Mouse (Mus musculus) lung, embryonic 16.5 days (tissue): ENCODE results near the gene Cul5. TPM values are rescaled to one million over a fixed set of nuclear protein-coding genes. Genes with fewer than 3 reads are reported as not detected.
A peak's percentile ranks its signal among the peaks of the same experiment; 100 is the strongest.

ENCODE experiments used
- ATAC-seq: fragments of 200-750 bp; cut with Nextera tagmentation; 2 replicates; pipeline ENCODE4 v1.8.0; 2017; ENCODE audit warnings: low read depth, mild to moderate bottlenecking, moderate library complexity
- H3K27ac ChIP-seq: fragments of 300-500 bp; sonication (generic); 2 replicates; pipeline ENCODE4 v1.5.1; 2014; ENCODE audit warnings: mild to moderate bottlenecking, control low read depth, low read length
- H3K27me3 ChIP-seq: fragments of 300-500 bp; sonication (generic); 2 replicates; pipeline ENCODE4 v1.6.1; 2014; ENCODE audit warnings: low read depth, low read length, mixed read lengths; ENCODE audit not compliant: control insufficient read depth, insufficient read depth
- H3K36me3 ChIP-seq: fragments of 300-500 bp; sonication (generic); 2 replicates; pipeline ENCODE4 v1.6.1; 2014; ENCODE audit warnings: low read length; ENCODE audit not compliant: control insufficient read depth, insufficient read depth
- H3K4me1 ChIP-seq: fragments of 300-500 bp; sonication (generic); replicated peaks from 2 replicates; pipeline ENCODE4 v1.6.1; 2014; ENCODE audit warnings: low read length, mixed read lengths; ENCODE audit not compliant: control insufficient read depth, insufficient read depth
- H3K4me2 ChIP-seq: fragments of 300-500 bp; sonication (generic); 2 replicates; pipeline ENCODE4 v1.6.1; 2014; ENCODE audit warnings: low read depth, low read length, control low read depth
- H3K4me3 ChIP-seq: fragments of 300-500 bp; sonication (generic); 2 replicates; pipeline ENCODE4 v1.5.1; 2014; ENCODE audit warnings: mild to moderate bottlenecking, low read length, control low read depth
- H3K9ac ChIP-seq: fragments of 300-500 bp; sonication (generic); 2 replicates; pipeline ENCODE4 v1.6.1; 2014; ENCODE audit warnings: low read length, control low read depth
- H3K9me3 ChIP-seq: fragments of 300-500 bp; sonication (generic); 2 replicates; pipeline ENCODE4 v1.6.1; 2016; ENCODE audit warnings: low read length; ENCODE audit not compliant: control insufficient read depth
- WGBS: fragments of 180-500 bp; shearing (Covaris S2); extraction: QIAGEN DNeasy Blood & Tissue Kit; methylation state at CpG from one replicate; pipeline ENCODE4 v1.1.7; 2014; 5-methylcytosine and 5-hydroxymethylcytosine counted together
- polyA plus RNA-seq: library from polyadenylated mRNA; unstranded; fragments of >200 nt; fragmentation: Nextera tagmentation; extraction: Ambion mirVana; gene quantifications from 2 replicates; pipeline ENCODE4 v1.2.1, GENCODE M21; 2015

Gene Cul5
- polyA plus RNA-seq = 28.5 and 30.0 TPM in 2 replicates

DNA sequence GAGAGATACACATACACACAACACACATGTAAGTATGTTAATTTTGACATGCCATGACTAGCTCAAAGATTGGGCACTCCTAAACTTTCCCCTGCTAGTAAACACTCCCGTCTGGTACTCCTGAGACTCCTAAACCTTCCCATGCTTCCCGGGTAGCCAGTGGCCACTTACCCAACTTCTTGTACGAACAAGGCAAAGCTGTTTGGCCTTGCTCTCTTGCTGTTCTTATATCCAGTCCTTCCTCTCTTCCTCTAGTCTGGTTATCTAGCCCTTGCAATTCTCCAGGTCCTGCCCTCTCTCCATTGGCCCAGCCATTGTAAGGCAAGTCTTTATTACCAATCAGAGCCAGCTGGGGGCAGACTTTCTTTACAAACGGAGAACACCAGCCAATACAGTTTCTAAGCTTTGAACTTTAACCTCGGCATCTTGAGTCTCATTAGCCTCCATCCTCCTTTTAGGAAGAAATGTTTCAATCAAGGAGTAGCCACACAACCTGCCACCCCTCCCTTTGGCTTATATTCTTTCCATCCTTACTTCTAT lies at the start of gene Cul5:
Gene Cul5 (minus strand): TSS at position 335 of the 540 bp plus-strand sequence.
- 55% methylated on average over 5 of the region's 5 CpGs for WGBS
- Histone ChIP-seq H3K27ac (no peak within 1 kb of the TSS), H3K4me3 (no peak within 1 kb of the TSS), H3K9ac (no peak within 1 kb of the TSS), H3K4me1 (peaks cover 14% of the 10 kb centered on the region), H3K4me2 (no peak within 1 kb of the TSS), H3K9me3 (no peaks in the 10 kb centered on the region), H3K36me3 (no peaks in the 10 kb centered on the region), H3K27me3 (no peaks in the 10 kb centered on the region)
- ATAC-seq = no peak

DNA sequence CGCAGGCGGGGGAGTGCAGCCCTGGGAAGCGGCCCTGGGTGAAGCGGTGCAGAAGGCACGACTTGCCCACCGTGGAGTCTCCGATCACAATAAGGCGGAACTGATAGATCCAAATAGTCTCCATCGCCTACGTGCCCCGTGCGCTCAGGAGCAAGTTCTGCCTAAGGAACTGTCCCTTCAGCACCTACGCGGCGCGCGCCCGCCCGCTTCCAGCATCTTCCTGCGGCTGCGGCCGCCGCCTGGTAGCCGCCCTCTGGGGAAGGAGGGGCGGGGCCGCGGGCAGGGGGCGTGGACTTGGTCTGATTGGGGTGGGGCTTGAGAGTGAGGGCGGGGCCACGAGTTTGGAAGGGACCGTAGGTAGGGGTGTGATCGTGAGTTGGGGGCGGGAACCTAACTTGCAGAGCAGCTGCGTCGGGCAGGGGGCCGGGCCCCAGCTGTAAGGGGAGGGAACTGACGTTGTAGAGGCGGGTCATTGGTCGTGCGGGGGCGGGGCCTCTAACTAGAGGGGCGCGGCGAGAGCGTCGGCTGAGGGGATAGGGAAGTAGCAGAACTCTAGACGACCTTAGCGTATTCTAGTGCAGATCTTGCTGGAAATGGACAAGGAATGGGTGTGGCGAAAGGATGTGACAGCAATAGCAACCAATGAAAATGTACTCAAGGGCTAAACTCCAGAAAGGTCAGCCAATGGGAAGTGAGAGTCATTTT lies 36.3 kb upstream of the Cul5 start, which contains the start of gene Rab39:
Gene Rab39 (minus strand): TSS at position 241 of the 705 bp plus-strand sequence.
- Histone ChIP-seq H3K9ac (no peak within 1 kb of the TSS), H3K4me3 (peak within 1 kb of the TSS; percentile 48), H3K36me3 (no peaks in the 10 kb centered on the region), H3K9me3 (no peaks in the 10 kb centered on the region), H3K27ac (no peak within 1 kb of the TSS), H3K27me3 (no peaks in the 10 kb centered on the region; the same call in 1 of the 2 replicates), H3K4me1 (peaks cover 7% of the 10 kb centered on the region), H3K4me2 (peak within 1 kb of the TSS; percentile 75)
- ATAC-seq = peak; percentile 94
- under 1% methylated on average over 47 of the region's 49 CpGs for WGBS

DNA sequence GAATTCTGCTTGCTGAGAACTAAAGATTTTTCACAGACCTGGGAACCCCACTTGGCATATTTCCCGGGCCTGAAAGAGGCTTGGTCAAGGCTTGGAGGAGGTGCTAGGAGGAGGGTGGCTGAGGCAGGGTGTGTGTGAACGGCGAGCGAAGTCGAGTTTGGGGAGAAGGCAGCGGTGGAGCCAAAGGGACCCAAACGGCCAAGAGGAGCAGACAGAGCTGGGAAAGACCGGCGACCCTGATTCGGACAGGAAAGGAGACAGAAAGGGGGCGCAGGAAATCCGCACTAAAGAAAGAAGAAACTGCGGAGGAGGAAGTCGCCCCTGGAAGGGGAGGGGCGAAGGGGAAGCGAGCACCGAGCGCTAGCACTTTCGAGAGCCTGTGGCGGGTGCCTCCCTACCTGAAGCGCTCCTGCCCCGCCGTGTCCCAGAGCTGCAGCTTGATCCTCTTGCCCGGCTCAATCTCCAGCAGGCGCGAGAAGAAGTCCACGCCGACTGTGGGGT lies 35.7 kb upstream of the Cul5 start:
- Histone ChIP-seq H3K9ac (no peak overlapping the region), H3K4me3 (peak overlapping the region; percentile 48), H3K27ac (no peak overlapping the region), H3K9me3 (no peaks in the 10 kb centered on the region), H3K27me3 (no peaks in the 10 kb centered on the region; the same call in 1 of the 2 replicates), H3K4me2 (peak overlapping the region; percentile 75), H3K36me3 (no peaks in the 10 kb centered on the region), H3K4me1 (peaks cover 7% of the 10 kb centered on the region)
- ATAC-seq = peak; percentile 53
- WGBS = under 1% methylated on average over 28 of the region's 28 CpGs

DNA sequence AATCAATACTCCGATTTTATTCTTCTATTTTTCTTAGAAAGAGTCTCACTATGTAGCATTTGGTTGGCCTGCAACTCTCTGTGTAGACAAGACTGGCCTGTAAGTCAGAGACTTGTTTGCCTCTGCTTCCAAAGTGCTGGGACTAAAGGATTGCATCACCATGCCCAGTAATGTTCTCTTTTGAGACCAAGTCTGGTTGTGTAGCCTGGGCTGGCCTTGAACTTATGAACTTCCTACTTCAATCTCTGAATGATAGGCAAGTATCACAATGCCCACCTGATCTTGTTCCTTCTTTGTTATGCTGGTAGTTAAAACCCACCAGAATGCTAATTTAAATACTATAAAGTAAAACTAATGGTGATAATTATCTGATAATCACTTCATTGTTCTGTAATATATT lies 33.2 kb upstream of the Cul5 start:
- Histone ChIP-seq H3K27me3 (no peaks in the 10 kb centered on the region; the same call in 1 of the 2 replicates), H3K36me3 (no peaks in the 10 kb centered on the region), H3K9me3 (no peaks in the 10 kb centered on the region), H3K4me2 (no peak overlapping the region), H3K27ac (no peak overlapping the region), H3K4me3 (no peak overlapping the region), H3K4me1 (peaks cover 7% of the 10 kb centered on the region), H3K9ac (no peak overlapping the region)
- ATAC-seq = no peak
- WGBS = 82% methylated on average over 1 of the region's 1 CpGs

DNA sequence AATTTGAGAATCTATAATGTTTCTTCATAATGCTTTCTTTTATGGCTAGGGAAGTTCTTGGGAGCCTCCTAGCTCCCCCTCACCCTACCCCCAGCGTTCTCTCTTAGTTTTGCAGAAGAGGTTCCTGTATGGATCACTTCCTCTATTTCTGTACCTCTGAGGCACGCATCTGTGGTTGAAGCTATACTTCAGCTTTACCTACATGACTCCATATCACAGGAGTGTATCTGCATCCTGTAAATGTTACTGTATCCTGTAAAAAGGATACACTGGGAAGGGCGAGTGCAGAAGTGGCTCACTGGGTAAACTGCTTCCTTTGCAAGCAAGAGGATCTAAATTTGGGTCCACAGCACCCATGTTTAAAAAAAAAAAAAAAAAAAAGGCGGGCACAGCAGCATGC lies 30.7 kb upstream of the Cul5 start:
- 0 out of 2 replicates have a peak, but pooled peaks cover 3% of the 10 kb centered on the region for H3K9me3 ChIP-seq
- peaks cover 3% of the 10 kb centered on the region for H3K4me1 ChIP-seq
- WGBS = 45% methylated on average over 4 of the region's 4 CpGs
- H3K36me3 ChIP-seq = no peaks in the 10 kb centered on the region
- H3K4me2 ChIP-seq = no peak overlapping the region
- H3K9ac ChIP-seq = no peak overlapping the region
- H3K27ac ChIP-seq = no peak overlapping the region
- no peak overlapping the region for H3K4me3 ChIP-seq
- H3K27me3 ChIP-seq = no peaks in the 10 kb centered on the region; the same call in 1 of the 2 replicates
- no peak for ATAC-seq

DNA sequence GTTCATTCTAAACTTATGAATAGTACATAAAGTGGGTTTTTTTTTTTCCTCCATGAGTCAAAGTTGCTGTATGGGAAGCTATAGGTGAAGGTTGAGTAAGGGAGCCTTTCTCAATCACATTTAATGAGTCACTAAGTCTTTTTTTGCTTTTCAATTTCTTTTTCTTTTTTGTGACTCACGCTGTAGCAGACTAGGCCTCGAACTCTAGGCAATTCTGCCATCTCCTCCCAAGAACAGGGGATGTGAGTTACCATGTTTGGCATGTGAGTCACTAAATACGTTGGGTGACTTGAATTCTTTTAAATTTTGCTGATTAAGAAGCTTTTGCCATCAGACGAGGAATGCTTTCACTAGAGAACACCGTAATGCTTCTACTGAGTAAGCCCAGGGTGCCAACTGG lies 26.0 kb upstream of the Cul5 start:
- H3K27ac ChIP-seq = no peak overlapping the region
- H3K9me3 ChIP-seq = 0 out of 2 replicates have a peak, but pooled peaks cover 3% of the 10 kb centered on the region
- no peaks in the 10 kb centered on the region for H3K27me3 ChIP-seq
- WGBS = 76% methylated on average over 5 of the region's 5 CpGs
- no peak overlapping the region for H3K9ac ChIP-seq
- no peak overlapping the region for H3K4me2 ChIP-seq
- ATAC-seq = no peak
- H3K4me1 ChIP-seq = no peaks in the 10 kb centered on the region
- no peaks in the 10 kb centered on the region for H3K36me3 ChIP-seq
- H3K4me3 ChIP-seq = no peak overlapping the region

DNA sequence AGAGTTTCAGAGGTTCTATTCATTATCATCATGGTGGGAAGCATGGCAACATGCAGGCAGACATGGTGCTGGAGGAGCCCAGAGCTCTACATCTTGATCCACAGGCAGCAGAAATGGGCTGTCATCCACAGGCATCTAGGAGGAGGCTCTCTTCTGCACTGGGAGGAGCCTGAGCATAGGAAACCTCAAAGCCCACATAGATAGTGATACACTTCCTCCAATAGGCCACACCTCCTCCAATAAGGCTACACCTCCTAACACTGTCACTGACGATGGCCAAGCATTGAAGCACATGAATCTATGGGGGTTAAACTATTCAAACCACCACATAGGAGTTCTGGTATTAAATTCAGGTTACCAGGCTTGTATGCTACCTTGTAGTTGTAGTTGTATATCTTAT lies 23.9 kb upstream of the Cul5 start:
- H3K4me1 ChIP-seq = no peaks in the 10 kb centered on the region
- no peaks in the 10 kb centered on the region for H3K27me3 ChIP-seq
- H3K36me3 ChIP-seq = no peaks in the 10 kb centered on the region
- H3K4me2 ChIP-seq = no peak overlapping the region
- H3K9me3 ChIP-seq = 0 out of 2 replicates have a peak, but pooled peaks cover 3% of the 10 kb centered on the region
- 59% methylated on average over 1 of the region's 1 CpGs for WGBS
- no peak overlapping the region for H3K4me3 ChIP-seq
- ATAC-seq = no peak
- H3K27ac ChIP-seq = no peak overlapping the region
- H3K9ac ChIP-seq = no peak overlapping the region

DNA sequence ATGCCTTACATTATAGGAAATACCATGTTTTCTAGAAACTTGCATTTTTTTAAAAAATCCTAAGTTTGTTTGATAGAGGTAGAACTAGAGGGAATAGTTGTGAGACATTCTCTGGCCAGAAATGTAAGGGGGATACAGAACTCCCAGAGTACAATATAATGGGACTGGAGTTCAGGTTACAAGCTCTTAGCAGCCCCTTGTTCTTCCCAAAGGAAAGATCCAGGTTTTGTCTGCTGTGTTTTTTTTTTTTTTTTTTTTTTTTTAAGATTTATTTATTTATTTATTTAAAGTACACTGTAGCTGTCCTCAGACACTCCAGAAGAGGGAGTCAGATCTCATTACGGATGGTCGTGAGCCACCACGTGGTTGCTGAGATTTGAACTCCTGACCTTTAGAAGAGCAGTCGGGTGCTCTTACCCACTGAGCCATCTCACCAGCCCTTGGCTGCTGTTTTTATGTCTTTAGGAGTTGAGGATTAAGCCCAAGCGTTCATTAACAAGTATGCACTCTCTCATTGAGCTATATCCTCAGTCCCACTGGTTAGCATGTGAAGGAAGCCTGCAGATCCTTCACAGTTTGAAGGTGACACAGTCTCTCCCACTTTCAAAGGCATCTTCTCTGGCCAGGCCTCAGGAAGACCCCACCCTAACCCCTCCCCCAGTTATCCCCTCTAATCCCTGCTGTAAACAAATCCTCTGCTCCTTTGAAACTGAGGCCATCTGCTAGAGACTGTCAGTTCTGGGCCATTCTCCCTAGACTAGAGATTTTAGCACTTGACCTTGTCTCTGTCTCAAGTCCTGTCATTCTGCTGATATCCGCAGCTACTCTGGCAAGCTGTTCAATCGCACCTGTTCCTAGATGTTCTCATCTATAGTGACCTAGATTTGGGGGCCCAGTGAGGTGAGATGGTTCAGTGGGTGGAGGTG lies 22.2 kb upstream of the Cul5 start:
- H3K27me3 ChIP-seq = no peaks in the 10 kb centered on the region
- H3K27ac ChIP-seq = no peak overlapping the region
- no peak for ATAC-seq
- H3K4me1 ChIP-seq = no peaks in the 10 kb centered on the region
- H3K36me3 ChIP-seq = no peaks in the 10 kb centered on the region
- no peak overlapping the region for H3K9ac ChIP-seq
- H3K9me3 ChIP-seq = 0 out of 2 replicates have a peak, but pooled peaks cover 2% of the 10 kb centered on the region
- WGBS = 31% methylated on average over 7 of the region's 7 CpGs
- no peak overlapping the region for H3K4me2 ChIP-seq
- H3K4me3 ChIP-seq = no peak overlapping the region

DNA sequence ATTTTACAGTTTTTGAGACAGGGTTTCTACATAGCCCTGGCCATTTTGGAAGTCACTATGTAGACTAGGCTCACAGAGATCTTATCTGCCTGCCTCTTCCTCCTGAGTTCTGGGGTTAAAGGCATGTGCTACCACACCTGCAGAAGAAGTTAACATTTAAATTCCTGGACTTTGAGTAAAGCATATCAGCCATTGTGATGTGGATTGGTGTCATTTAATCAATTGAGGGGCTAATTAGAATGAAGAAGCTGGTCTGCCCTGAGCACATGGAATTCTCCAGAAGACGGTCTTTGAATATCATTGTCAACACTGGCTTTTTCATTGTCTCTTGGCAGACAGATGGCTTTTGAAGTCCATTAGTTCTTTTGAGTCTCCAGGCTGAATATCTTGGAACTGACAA lies 11.0 kb upstream of the Cul5 start:
- no peaks in the 10 kb centered on the region for H3K27me3 ChIP-seq
- ATAC-seq = no peak
- H3K9me3 ChIP-seq = no peaks in the 10 kb centered on the region
- H3K27ac ChIP-seq = no peak overlapping the region
- 81% methylated on average over 1 of the region's 1 CpGs for WGBS
- no peak overlapping the region for H3K4me3 ChIP-seq
- no peak overlapping the region for H3K4me2 ChIP-seq
- no peaks in the 10 kb centered on the region for H3K4me1 ChIP-seq
- no peaks in the 10 kb centered on the region for H3K36me3 ChIP-seq
- no peak overlapping the region for H3K9ac ChIP-seq
